In the genomic region with DNA sequence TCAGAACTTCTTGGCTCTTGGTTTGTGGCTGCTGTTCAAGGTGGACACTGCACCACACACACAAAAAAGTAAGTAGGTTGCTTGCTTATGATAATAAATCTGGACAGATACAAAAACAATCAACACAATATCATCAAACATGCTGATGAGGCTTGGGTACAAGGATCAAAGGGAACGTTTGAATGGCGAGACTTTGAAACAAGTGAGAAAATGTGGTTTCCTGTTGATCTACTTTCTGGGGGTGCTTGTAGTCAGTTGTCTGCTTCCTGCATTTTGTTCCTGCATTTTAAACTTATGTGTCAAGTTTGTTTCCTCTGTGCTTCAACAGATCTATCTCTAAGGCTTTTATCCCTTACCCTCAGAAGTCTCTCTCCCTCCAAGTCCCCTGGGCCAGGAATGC, we compare ENCODE assay signal across 21 mouse cellular contexts.
DNase-seq lines count a peak whose midpoint lies in the region; ATAC-seq and TF ChIP-seq lines count a peak whose summit lies in the region.
"Had no signal": no experiment of that assay in that cellular context is flagged by ENCODE, and none has a peak within 500 bp of the region (broad histone marks: within the 10 kb centered on the region; RNA-seq: fewer than 3 reads in every experiment).

No protein-coding gene starts in this region.

- H3K36me3 ChIP-seq in spleen, adult 2 months (ENCODE audit: control insufficient read depth, insufficient read depth, low read length), result no peaks in the 10 kb centered on the region
- no peaks in the 10 kb centered on the region for H3K36me3 ChIP-seq in kidney, embryonic 16.5 days (ENCODE audit: insufficient read depth, low read length)
- H3K36me3 ChIP-seq: embryonic facial prominence, embryonic 15.5 days; forebrain, embryonic 15.5 days; G1E; heart, embryonic 15.5 days; hindbrain, embryonic 10.5 days had no signal

- peak; percentile 56 for ATAC-seq in megakaryocyte, adult 5-6 weeks (ENCODE audit: poor library complexity, severe bottlenecking)
- 0 out of 2 replicates have a peak, but pooled peaks have one; percentile 9 for ATAC-seq in neutrophil, adult 5-6 weeks (ENCODE audit: extremely low read depth, insufficient number of reproducible peaks, low FRiP score, poor library complexity, severe bottlenecking)
- ATAC-seq in kidney, embryonic 16.5 days (ENCODE audit: low FRiP score, low TSS enrichment), result no peak
- ATAC-seq: forebrain, embryonic 15.5 days had no signal

- H3K27ac ChIP-seq in spleen, adult 2 months (ENCODE audit: insufficient read depth, low read length), result peak overlapping the region; percentile 27
- H3K27ac ChIP-seq in kidney, embryonic 16.5 days (ENCODE audit: low read length), result no peak overlapping the region
- H3K27ac ChIP-seq: embryonic facial prominence, embryonic 15.5 days; forebrain, embryonic 15.5 days; heart, adult 2 months; heart, embryonic 15.5 days; hindbrain, embryonic 10.5 days; hindbrain, embryonic 14.5 days had no signal

- no peak for TF ChIP-seq CTCF in spleen, adult 2 months (IDR thresholded peaks at IDR 0.05; ENCODE audit: extremely low read depth, insufficient read depth, insufficient read length, insufficient replicate concordance)

- 11% methylated on average over 2 of the region's 2 CpGs for WGBS in spleen, adult 2 months
- WGBS in kidney, embryonic 16.5 days, result 72% methylated on average over 2 of the region's 2 CpGs

- no peaks in the 10 kb centered on the region for H3K9me3 ChIP-seq in kidney, embryonic 16.5 days (ENCODE audit: low read length)
- H3K9me3 ChIP-seq: embryonic facial prominence, embryonic 15.5 days; forebrain, embryonic 15.5 days; heart, embryonic 15.5 days; hindbrain, embryonic 10.5 days had no signal

- no peaks in the 10 kb centered on the region for H3K4me1 ChIP-seq in spleen, adult 2 months (ENCODE audit: control insufficient read depth, insufficient read depth, insufficient read length)
- no peaks in the 10 kb centered on the region for H3K4me1 ChIP-seq in kidney, embryonic 16.5 days (ENCODE audit: insufficient read depth, low read length)
- H3K4me1 ChIP-seq: embryonic facial prominence, embryonic 15.5 days; forebrain, embryonic 15.5 days; heart, embryonic 15.5 days; hindbrain, embryonic 10.5 days had no signal

- no peaks in the 10 kb centered on the region for H3K27me3 ChIP-seq in spleen, adult 2 months (ENCODE audit: control insufficient read depth, insufficient read depth, low read length)
- no peaks in the 10 kb centered on the region for H3K27me3 ChIP-seq in kidney, embryonic 16.5 days (ENCODE audit: insufficient read depth, low read length)
- H3K27me3 ChIP-seq: embryonic facial prominence, embryonic 15.5 days; forebrain, embryonic 15.5 days; heart, embryonic 15.5 days had no signal

- no peak overlapping the region for H3K4me2 ChIP-seq in kidney, embryonic 16.5 days (replicated peaks; ENCODE audit: low read depth, low read length)
- H3K4me2 ChIP-seq: embryonic facial prominence, embryonic 15.5 days; forebrain, embryonic 15.5 days; heart, embryonic 11.5 days; heart, embryonic 15.5 days; hindbrain, embryonic 14.5 days had no signal

- DNase-seq in spleen, adult 2 months (ENCODE audit: low read depth in 1 of 2, low spot score in 2 of 2), result peak in 1 of 2 experiments; percentile 31
- DNase-seq in spleen, postnatal 36 days (ENCODE audit: low spot score in 2 of 2), result no peak
- peak; percentile 41 for DNase-seq in T-cell, adult 2 months (ENCODE audit: low spot score)
- DNase-seq in urinary bladder, adult 2 months (ENCODE audit: low spot score), result no peak
- no peak for DNase-seq in layer of hippocampus, adult 9-10 months (ENCODE audit: low spot score)
- DNase-seq: adrenal gland, postnatal 14 days; cerebellum, adult 18-20 months; cerebellum, adult 9-11 months; embryo, embryonic 11 days; heart, adult 2 months had no signal

- no peak for TF ChIP-seq POLR2A in spleen, adult 2 months (IDR thresholded peaks at IDR 0.05; ENCODE audit: low read depth, low read length)

- H3K9ac ChIP-seq in kidney, embryonic 16.5 days (replicated peaks; ENCODE audit: low read length), result no peak overlapping the region
- H3K9ac ChIP-seq: embryonic facial prominence, embryonic 15.5 days; forebrain, embryonic 15.5 days; heart, embryonic 15.5 days; hindbrain, embryonic 14.5 days had no signal

- H3K4me3 ChIP-seq in spleen, adult 2 months (ENCODE audit: extremely low read depth, insufficient read depth, insufficient read length), result no peak overlapping the region
- no peak overlapping the region for H3K4me3 ChIP-seq in kidney, embryonic 16.5 days (ENCODE audit: low read length)
- H3K4me3 ChIP-seq: embryonic facial prominence, embryonic 15.5 days; erythroblast, embryonic 14.5 days; forebrain, embryonic 15.5 days; heart, adult 2 months; heart, embryonic 15.5 days; hindbrain, embryonic 10.5 days had no signal
